Mouse (Mus musculus) macrophage (primary cell): ENCODE measurements around the gene Fhad1. TPM values are rescaled to one million over a fixed set of nuclear protein-coding genes. Genes with fewer than 3 reads are reported as not detected.

Experiments used
- H3K27ac ChIP-seq: fragments of 350-480 bp; formaldehyde crosslinking; 2 replicates; pipeline ENCODE4 v1.9.0; 2021
- H3K36me3 ChIP-seq: fragments of 350-480 bp; formaldehyde crosslinking; 2 replicates; pipeline ENCODE4 v1.9.0; 2021; ENCODE audit errors: inconsistent target
- H3K4me3 ChIP-seq: fragments of 350-480 bp; formaldehyde crosslinking; 2 replicates; pipeline ENCODE4 v1.9.0; 2021; ENCODE audit errors: inconsistent target
- H3K79me2 ChIP-seq: fragments of 350-480 bp; formaldehyde crosslinking; 2 replicates; pipeline ENCODE4 v1.9.0; 2021; ENCODE audit errors: inconsistent target
- WGBS: methylation state at CpG from one replicate; pipeline ENCODE4 v1.1.7; 2026; ENCODE audit warnings: inconsistent platforms; ENCODE audit not compliant: missing documents; 5-methylcytosine and 5-hydroxymethylcytosine counted together
- polyA plus RNA-seq: library from polyadenylated mRNA; stranded (reverse); fragments of 250-400 nt; gene quantifications from 3 replicates; pipeline ENCODE4 v1.2.4, GENCODE M21; 2018; ENCODE audit warnings: inconsistent platforms

Fhad1 gene
- polyA plus RNA-seq, 1 experiment from 2014 or later = 5.4 TPM

GRCm38 (mm10) chr4:141978582-141978981, 36.3 kb downstream of the Fhad1 start:
- WGBS = 50% methylated on average over 11 of the region's 11 CpGs
- Histone ChIP-seq H3K36me3 (no peaks in the 10 kb centered on the region), H3K4me3 (no peak overlapping the region), H3K27ac (no peak overlapping the region), H3K79me2 (no peaks in the 10 kb centered on the region)

- no peak overlapping the region for H3K4me3 ChIP-seq
- H3K79me2 ChIP-seq = no peaks in the 10 kb centered on the region
- no peak overlapping the region for H3K27ac ChIP-seq
- 13% methylated on average over 9 of the region's 9 CpGs for WGBS
- no peaks in the 10 kb centered on the region for H3K36me3 ChIP-seq
Measured at GRCm38 (mm10) chr4:141977346-141977745, 37.5 kb downstream of the Fhad1 start.

- no peak overlapping the region for H3K27ac ChIP-seq
- no peaks in the 10 kb centered on the region for H3K79me2 ChIP-seq
- H3K36me3 ChIP-seq = no peaks in the 10 kb centered on the region
- no peak overlapping the region for H3K4me3 ChIP-seq
- WGBS = 49% methylated on average over 4 of the region's 4 CpGs
Measured at GRCm38 (mm10) chr4:141976163-141976562, 38.7 kb downstream of the Fhad1 start.

- Histone ChIP-seq H3K36me3 (no peaks in the 10 kb centered on the region), H3K27ac (no peak overlapping the region), H3K79me2 (no peaks in the 10 kb centered on the region), H3K4me3 (no peak overlapping the region)
- 82% methylated on average over 6 of the region's 6 CpGs for WGBS
Measured at GRCm38 (mm10) chr4:141964575-141964974, 50.3 kb downstream of the Fhad1 start.

GRCm38 (mm10) chr4:141963907-141964306, 51.0 kb downstream of the Fhad1 start:
- 94% methylated on average over 3 of the region's 3 CpGs for WGBS
- Histone ChIP-seq H3K4me3 (no peak overlapping the region), H3K27ac (no peak overlapping the region), H3K36me3 (no peaks in the 10 kb centered on the region), H3K79me2 (no peaks in the 10 kb centered on the region)

GRCm38 (mm10) chr4:141962811-141963685, 51.8 kb downstream of the Fhad1 start:
- no peak overlapping the region for H3K4me3 ChIP-seq
- 18% methylated on average over 19 of the region's 23 CpGs for WGBS
- H3K36me3 ChIP-seq = no peaks in the 10 kb centered on the region

GRCm38 (mm10) chr4:141960037-141960436, 54.8 kb downstream of the Fhad1 start:
- no peaks in the 10 kb centered on the region for H3K36me3 ChIP-seq
- no peaks in the 10 kb centered on the region for H3K79me2 ChIP-seq
- no peak overlapping the region for H3K4me3 ChIP-seq
- no peak overlapping the region for H3K27ac ChIP-seq
- WGBS = 51% methylated on average over 7 of the region's 8 CpGs

More at GRCm38 (mm10) chr4:141962811-141963685, 51.8 kb downstream of the Fhad1 start:
- H3K27ac ChIP-seq = no peak overlapping the region
- no peaks in the 10 kb centered on the region for H3K79me2 ChIP-seq

- 14% methylated on average over 4 of the region's 4 CpGs for WGBS
Measured at GRCm38 (mm10) chr4:141959615-141960014, 55.3 kb downstream of the Fhad1 start.

GRCm38 (mm10) chr4:141958614-141959375, 56.1 kb downstream of the Fhad1 start:
- Histone ChIP-seq H3K36me3 (no peaks in the 10 kb centered on the region), H3K27ac (peak overlapping the region; percentile 73), H3K4me3 (no peak overlapping the region), H3K79me2 (no peaks in the 10 kb centered on the region)
- 39% methylated on average over 7 of the region's 7 CpGs for WGBS

More at GRCm38 (mm10) chr4:141959615-141960014, 55.3 kb downstream of the Fhad1 start:
- Histone ChIP-seq H3K79me2 (no peaks in the 10 kb centered on the region), H3K27ac (peak overlapping the region; percentile 73), H3K4me3 (no peak overlapping the region), H3K36me3 (no peaks in the 10 kb centered on the region)

GRCm38 (mm10) chr4:141958188-141958587, 56.7 kb downstream of the Fhad1 start:
- Histone ChIP-seq H3K79me2 (no peaks in the 10 kb centered on the region), H3K36me3 (no peaks in the 10 kb centered on the region), H3K27ac (peak overlapping the region; percentile 73), H3K4me3 (no peak overlapping the region)
- WGBS = 6% methylated on average over 9 of the region's 9 CpGs

- H3K27ac ChIP-seq = peak overlapping the region; percentile 73
- no peaks in the 10 kb centered on the region for H3K36me3 ChIP-seq
- no peaks in the 10 kb centered on the region for H3K79me2 ChIP-seq
- H3K4me3 ChIP-seq = no peak overlapping the region
- 28% methylated on average over 11 of the region's 11 CpGs for WGBS
Measured at GRCm38 (mm10) chr4:141957740-141958139, 57.1 kb downstream of the Fhad1 start.

GRCm38 (mm10) chr4:141956931-141957330, 58.0 kb downstream of the Fhad1 start:
- no peaks in the 10 kb centered on the region for H3K36me3 ChIP-seq
- no peaks in the 10 kb centered on the region for H3K79me2 ChIP-seq
- 94% methylated on average over 5 of the region's 5 CpGs for WGBS
- H3K4me3 ChIP-seq = no peak overlapping the region
- 0 out of 2 replicates have a peak overlapping the region, but pooled peaks have one; percentile 73 for H3K27ac ChIP-seq

GRCm38 (mm10) chr4:141954770-141955720, 59.8 kb downstream of the Fhad1 start:
- no peak overlapping the region for H3K27ac ChIP-seq

GRCm38 (mm10) chr4:141953859-141954258, 61.0 kb downstream of the Fhad1 start:
- WGBS = 83% methylated on average over 3 of the region's 6 CpGs
- no peak overlapping the region for H3K4me3 ChIP-seq
- H3K79me2 ChIP-seq = no peaks in the 10 kb centered on the region
- H3K36me3 ChIP-seq = no peaks in the 10 kb centered on the region
- H3K27ac ChIP-seq = peak overlapping the region; percentile 98

More at GRCm38 (mm10) chr4:141954770-141955720, 59.8 kb downstream of the Fhad1 start:
- no peak overlapping the region for H3K4me3 ChIP-seq
- no peaks in the 10 kb centered on the region for H3K79me2 ChIP-seq
- WGBS = 92% methylated on average over 16 of the region's 16 CpGs
- no peaks in the 10 kb centered on the region for H3K36me3 ChIP-seq
